Mouse (Mus musculus) midbrain, embryonic 15.5 days (tissue): Measurements from ENCODE around the gene Myh7. TPM values are rescaled to one million over a fixed set of nuclear protein-coding genes. Genes with fewer than 3 reads are reported as not detected.

Source experiments
- ATAC-seq: fragments of 200-750 bp; cut with Nextera tagmentation; replicated peaks from 2 replicates; pipeline ENCODE4 v1.8.0; 2017; ENCODE audit warnings: moderate TSS enrichment
- H3K27ac ChIP-seq: fragments of 300-500 bp; sonication (generic); 2 replicates; pipeline ENCODE4 v1.5.1; 2015; ENCODE audit warnings: mild to moderate bottlenecking, inconsistent platforms
- H3K27me3 ChIP-seq: fragments of 300-500 bp; sonication (generic); replicated peaks from 2 replicates; pipeline ENCODE4 v1.6.1; 2015; ENCODE audit warnings: inconsistent platforms
- H3K36me3 ChIP-seq: fragments of 300-500 bp; sonication (generic); replicated peaks from 2 replicates; pipeline ENCODE4 v1.6.1; 2015; ENCODE audit warnings: inconsistent platforms
- H3K4me1 ChIP-seq: fragments of 300-500 bp; sonication (generic); 2 replicates; pipeline ENCODE4 v1.6.1; 2015; ENCODE audit warnings: inconsistent platforms
- H3K4me2 ChIP-seq: fragments of 300-500 bp; sonication (generic); 2 replicates; pipeline ENCODE4 v1.6.1; 2015; ENCODE audit warnings: inconsistent platforms, mild to moderate bottlenecking, moderate library complexity
- H3K4me3 ChIP-seq: fragments of 300-500 bp; sonication (generic); 2 replicates; pipeline ENCODE4 v1.5.1; 2015; ENCODE audit warnings: mild to moderate bottlenecking, inconsistent platforms
- H3K9ac ChIP-seq: fragments of 300-500 bp; sonication (generic); 2 replicates; pipeline ENCODE4 v1.6.1; 2015; ENCODE audit warnings: mild to moderate bottlenecking, inconsistent platforms
- H3K9me3 ChIP-seq: fragments of 300-500 bp; sonication (generic); 2 replicates; pipeline ENCODE4 v1.6.1; 2016; ENCODE audit warnings: inconsistent platforms
- WGBS: fragments of 180-500 bp; shearing (Covaris S2); methylation state at CpG from one replicate; pipeline ENCODE4 v1.1.7; 2015; ENCODE audit warnings: mixed read lengths; 5-methylcytosine and 5-hydroxymethylcytosine counted together
- polyA plus RNA-seq: library from polyadenylated mRNA; unstranded; fragments of >200 nt; fragmentation: Nextera tagmentation; extraction: Ambion mirVana; gene quantifications from 2 replicates; pipeline ENCODE4 v1.2.1, GENCODE M21; 2015

Gene Myh7
- polyA plus RNA-seq, 1 experiment from 2014 or later, result 7.5 TPM

- peaks cover 12% of the 10 kb centered on the region for H3K4me1 ChIP-seq
- peak overlapping the region; percentile 75 for H3K27ac ChIP-seq
- H3K4me2 ChIP-seq, result peak overlapping the region; percentile 91
- H3K36me3 ChIP-seq, result peaks cover 4% of the 10 kb centered on the region; the same call in 1 of the 2 replicates
- no peaks in the 10 kb centered on the region for H3K27me3 ChIP-seq
- no peak for ATAC-seq
- H3K9me3 ChIP-seq, result no peaks in the 10 kb centered on the region
- H3K4me3 ChIP-seq, result peak overlapping the region; percentile 86
- H3K9ac ChIP-seq, result peak overlapping the region; percentile 73
- under 1% methylated on average over 17 of the region's 17 CpGs for WGBS
Measured at GRCm38 (mm10) chr14:55015767-55016111, 21.3 kb upstream of the Myh7 start.

GRCm38 (mm10) chr14:55014991-55015766 is 20.8 kb upstream of the Myh7 start, which contains the start of gene Ngdn:
Gene Ngdn, plus strand, starts transcription at chr14:55015454.
- under 1% methylated on average over 36 of the region's 36 CpGs for WGBS
- Histone ChIP-seq H3K4me3 (peak within 1 kb of the TSS; percentile 86), H3K27ac (peak within 1 kb of the TSS; percentile 95), H3K36me3 (peaks cover 4% of the 10 kb centered on the region; the same call in 1 of the 2 replicates), H3K4me1 (peaks cover 12% of the 10 kb centered on the region), H3K4me2 (peak within 1 kb of the TSS; percentile 91), H3K9me3 (no peaks in the 10 kb centered on the region), H3K27me3 (no peaks in the 10 kb centered on the region), H3K9ac (peak within 1 kb of the TSS; percentile 73)
- ATAC-seq, result peak; percentile 97

- Histone ChIP-seq H3K27ac (peak overlapping the region; percentile 95), H3K4me2 (peak overlapping the region; percentile 70), H3K4me1 (peaks cover 12% of the 10 kb centered on the region), H3K9me3 (no peaks in the 10 kb centered on the region), H3K9ac (peak overlapping the region; percentile 58), H3K4me3 (peak overlapping the region; percentile 44), H3K27me3 (no peaks in the 10 kb centered on the region), H3K36me3 (peaks cover 4% of the 10 kb centered on the region; the same call in 1 of the 2 replicates)
- WGBS, result under 1% methylated on average over 27 of the region's 27 CpGs
- ATAC-seq, result peak; percentile 69
Measured at GRCm38 (mm10) chr14:55014591-55014990, 20.2 kb upstream of the Myh7 start.

- 61% methylated on average over 4 of the region's 4 CpGs for WGBS
- Histone ChIP-seq H3K36me3 (no peaks in the 10 kb centered on the region), H3K4me1 (peaks cover 6% of the 10 kb centered on the region), H3K4me2 (no peak overlapping the region), H3K27ac (no peak overlapping the region), H3K9ac (no peak overlapping the region), H3K4me3 (no peak overlapping the region), H3K9me3 (no peaks in the 10 kb centered on the region), H3K27me3 (no peaks in the 10 kb centered on the region)
- no peak for ATAC-seq
Measured at GRCm38 (mm10) chr14:55011116-55011515, 16.7 kb upstream of the Myh7 start.

- no peak overlapping the region for H3K9ac ChIP-seq
- no peak overlapping the region for H3K4me3 ChIP-seq
- H3K27me3 ChIP-seq, result no peaks in the 10 kb centered on the region
- no peak overlapping the region for H3K4me2 ChIP-seq
- 81% methylated on average over 8 of the region's 8 CpGs for WGBS
- H3K36me3 ChIP-seq, result no peaks in the 10 kb centered on the region
- no peak for ATAC-seq
- no peak overlapping the region for H3K27ac ChIP-seq
- H3K9me3 ChIP-seq, result no peaks in the 10 kb centered on the region
- H3K4me1 ChIP-seq, result 0 out of 2 replicates have a peak, but pooled peaks cover 6% of the 10 kb centered on the region
Measured at GRCm38 (mm10) chr14:55008417-55008816, 14.0 kb upstream of the Myh7 start.

GRCm38 (mm10) chr14:55007120-55007908 is 12.9 kb upstream of the Myh7 start:
- Histone ChIP-seq H3K9ac (no peak overlapping the region), H3K4me2 (no peak overlapping the region), H3K36me3 (no peaks in the 10 kb centered on the region), H3K9me3 (no peaks in the 10 kb centered on the region), H3K4me3 (no peak overlapping the region), H3K4me1 (0 out of 2 replicates have a peak, but pooled peaks cover 6% of the 10 kb centered on the region), H3K27ac (no peak overlapping the region), H3K27me3 (no peaks in the 10 kb centered on the region)
- no peak for ATAC-seq
- WGBS, result 88% methylated on average over 9 of the region's 9 CpGs

GRCm38 (mm10) chr14:55006541-55006940 is 12.1 kb upstream of the Myh7 start:
- Histone ChIP-seq H3K4me1 (0 out of 2 replicates have a peak, but pooled peaks cover 6% of the 10 kb centered on the region), H3K36me3 (no peaks in the 10 kb centered on the region), H3K9ac (no peak overlapping the region), H3K4me3 (no peak overlapping the region), H3K9me3 (no peaks in the 10 kb centered on the region), H3K27me3 (no peaks in the 10 kb centered on the region), H3K27ac (no peak overlapping the region), H3K4me2 (no peak overlapping the region)
- WGBS, result 76% methylated on average over 3 of the region's 3 CpGs
- ATAC-seq, result no peak

GRCm38 (mm10) chr14:55005967-55006366 is 11.5 kb upstream of the Myh7 start:
- 86% methylated on average over 8 of the region's 8 CpGs for WGBS
- 0 out of 2 replicates have a peak, but pooled peaks cover 2% of the 10 kb centered on the region for H3K36me3 ChIP-seq
- ATAC-seq, result no peak
- no peaks in the 10 kb centered on the region for H3K9me3 ChIP-seq
- 0 out of 2 replicates have a peak, but pooled peaks cover 6% of the 10 kb centered on the region for H3K4me1 ChIP-seq
- H3K27ac ChIP-seq, result no peak overlapping the region
- no peak overlapping the region for H3K4me2 ChIP-seq
- H3K9ac ChIP-seq, result no peak overlapping the region
- no peaks in the 10 kb centered on the region for H3K27me3 ChIP-seq
- H3K4me3 ChIP-seq, result no peak overlapping the region

- H3K4me2 ChIP-seq, result no peak overlapping the region
- H3K27ac ChIP-seq, result no peak overlapping the region
- 0 out of 2 replicates have a peak, but pooled peaks cover 2% of the 10 kb centered on the region for H3K36me3 ChIP-seq
- H3K9ac ChIP-seq, result no peak overlapping the region
- no peaks in the 10 kb centered on the region for H3K9me3 ChIP-seq
- H3K27me3 ChIP-seq, result no peaks in the 10 kb centered on the region
- ATAC-seq, result no peak
- no peak overlapping the region for H3K4me3 ChIP-seq
- H3K4me1 ChIP-seq, result 0 out of 2 replicates have a peak, but pooled peaks cover 6% of the 10 kb centered on the region
- WGBS, result 77% methylated on average over 2 of the region's 2 CpGs
Measured at GRCm38 (mm10) chr14:55005506-55005905, 11.1 kb upstream of the Myh7 start.

- ATAC-seq, result no peak
- Histone ChIP-seq H3K9ac (no peak overlapping the region), H3K27me3 (no peaks in the 10 kb centered on the region), H3K4me2 (no peak overlapping the region), H3K4me3 (no peak overlapping the region), H3K4me1 (0 out of 2 replicates have a peak, but pooled peaks cover 6% of the 10 kb centered on the region), H3K36me3 (0 out of 2 replicates have a peak, but pooled peaks cover 2% of the 10 kb centered on the region), H3K9me3 (no peaks in the 10 kb centered on the region), H3K27ac (no peak overlapping the region)
- WGBS, result 67% methylated on average over 18 of the region's 18 CpGs
Measured at GRCm38 (mm10) chr14:55003878-55004855, 9.7 kb upstream of the Myh7 start.

GRCm38 (mm10) chr14:55002687-55003120 is 8.3 kb upstream of the Myh7 start:
- 0 out of 2 replicates have a peak, but pooled peaks cover 2% of the 10 kb centered on the region for H3K36me3 ChIP-seq

More at GRCm38 (mm10) chr14:55002687-55003120, 8.3 kb upstream of the Myh7 start:
- no peaks in the 10 kb centered on the region for H3K27me3 ChIP-seq
- H3K9me3 ChIP-seq, result no peaks in the 10 kb centered on the region
- no peak for ATAC-seq
- 69% methylated on average over 7 of the region's 7 CpGs for WGBS
- H3K4me2 ChIP-seq, result no peak overlapping the region
- 0 out of 2 replicates have a peak, but pooled peaks cover 6% of the 10 kb centered on the region for H3K4me1 ChIP-seq
- H3K4me3 ChIP-seq, result no peak overlapping the region
- no peak overlapping the region for H3K9ac ChIP-seq
- H3K27ac ChIP-seq, result no peak overlapping the region
